Mouse (Mus musculus): Measurements from ENCODE around the gene Ppm1m.

GRCm38 (mm10) chr9:106192024-106192423 is 7.5 kb downstream of the Ppm1m start:
- no peak for TF ChIP-seq CTCF (IDR thresholded peaks at IDR 0.05; ENCODE audit: borderline replicate concordance, extremely low read depth, insufficient read depth, insufficient read length)
- TF ChIP-seq POLR2A (IDR thresholded peaks at IDR 0.05; ENCODE audit: borderline replicate concordance, extremely low read depth, insufficient read depth, insufficient read length, poor library complexity, severe bottlenecking) = no peak
